Mouse (Mus musculus) layer of hippocampus, adult 9-10 months (tissue): ENCODE results near the gene Synpo2l.
"Not testable (repeated sequence)": the region's sequence is repeated elsewhere in the genome, so short reads cannot be mapped to it uniquely, and the experiment has no call there.

ENCODE experiments used
- DNase-seq: peaks from one replicate; pipeline ENCODE4 v3.0.0; 2022; ENCODE audit warnings: low spot score

Synpo2l gene

GRCm38 (mm10) chr14:20668154-20668810, at the start of gene Synpo2l:
Gene Synpo2l, minus strand, starts transcription at chr14:20668354.
- no peak for DNase-seq

DNA sequence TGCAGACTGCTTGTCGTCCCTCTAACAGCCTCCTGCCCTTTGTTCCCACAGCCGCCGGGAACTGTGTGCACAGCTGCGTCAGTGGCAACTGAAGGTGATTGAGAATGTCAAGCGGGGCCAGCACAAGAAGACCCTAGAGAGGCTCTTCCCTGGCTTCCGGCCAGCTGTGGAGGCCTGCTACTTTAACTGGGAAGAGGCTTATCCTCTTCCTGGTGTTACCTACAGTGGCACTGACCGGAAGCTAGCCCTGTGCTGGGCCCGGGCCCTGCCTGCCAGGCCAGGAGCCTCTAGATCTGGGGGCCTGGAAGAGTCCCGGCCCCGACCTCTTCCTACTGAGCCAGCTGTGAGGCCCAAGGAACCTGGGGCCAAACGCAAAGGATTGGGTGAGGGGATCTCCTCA, 45.7 kb upstream of the Synpo2l start:
- DNase-seq, result no peak

DNA sequence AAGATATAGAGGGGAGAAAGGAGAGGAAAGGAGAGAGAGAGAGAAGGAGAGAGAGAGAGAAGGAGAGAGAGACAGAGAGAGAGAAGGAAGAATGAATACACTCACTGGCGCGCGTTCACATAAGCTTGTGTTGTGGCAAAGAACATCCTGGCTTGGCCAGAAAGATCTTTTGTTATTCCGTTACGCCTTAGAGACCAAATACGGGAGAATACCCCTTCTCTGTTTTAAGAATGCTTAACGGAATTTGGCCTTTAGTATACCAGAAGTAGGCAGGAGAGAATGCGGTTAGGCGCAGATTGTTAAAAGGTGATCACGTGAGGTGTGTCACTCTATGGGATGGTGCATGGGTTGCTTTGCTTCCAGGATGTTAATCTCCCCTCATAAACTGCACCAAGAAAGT, 40.1 kb upstream of the Synpo2l start:
- no peak for DNase-seq

DNA sequence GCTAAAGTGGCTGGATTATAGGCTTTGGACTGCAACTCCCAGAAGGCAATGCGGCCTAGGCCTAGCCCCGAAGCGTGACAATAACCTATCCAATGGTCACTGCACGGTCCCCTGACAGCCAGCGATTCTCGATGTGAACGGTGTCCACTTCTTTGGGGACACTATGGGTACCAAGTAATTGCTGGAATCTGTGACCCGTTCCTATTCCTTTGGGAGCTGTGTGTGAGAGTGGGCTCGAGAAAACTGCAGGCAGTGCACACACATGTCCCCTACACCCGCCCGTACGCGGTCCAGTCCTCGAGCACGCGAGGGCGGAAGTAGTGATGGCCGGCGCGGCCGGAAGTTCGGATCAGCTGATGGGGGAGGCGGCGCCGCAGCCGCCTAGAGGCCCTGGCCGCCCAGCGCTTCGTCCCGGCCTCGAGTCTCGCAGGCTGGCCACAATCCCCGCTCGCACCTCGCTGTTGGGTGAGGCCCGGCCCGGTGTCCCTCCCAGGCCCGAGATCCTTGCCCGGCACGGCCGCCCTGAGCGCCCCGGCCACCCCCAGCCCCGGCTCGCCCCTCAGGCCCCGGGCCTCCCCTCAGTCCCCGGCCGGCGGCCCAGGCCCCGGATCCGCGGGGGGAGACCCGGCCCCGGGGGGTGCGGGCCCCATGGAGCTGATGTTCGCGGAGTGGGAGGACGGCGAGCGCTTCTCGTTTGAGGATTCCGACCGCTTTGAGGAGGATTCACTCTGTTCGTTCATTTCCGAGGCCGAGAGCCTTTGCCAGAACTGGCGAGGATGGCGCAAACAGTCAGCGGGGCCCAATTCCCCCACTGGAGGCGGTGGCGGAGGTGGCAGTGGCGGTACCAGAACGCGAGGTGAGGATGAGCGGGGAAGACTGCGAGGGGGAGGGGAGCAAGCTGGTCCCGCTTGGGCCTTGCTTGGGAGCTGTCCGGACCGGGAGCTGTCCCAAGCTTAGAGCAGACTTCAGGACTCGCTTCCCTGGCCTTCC, 39.3 kb upstream of the Synpo2l start, which contains the start of gene Zswim8:
Gene Zswim8 (plus strand): TSS at position 352 of the 990 bp plus-strand sequence.
- DNase-seq, result peak; percentile 88

DNA sequence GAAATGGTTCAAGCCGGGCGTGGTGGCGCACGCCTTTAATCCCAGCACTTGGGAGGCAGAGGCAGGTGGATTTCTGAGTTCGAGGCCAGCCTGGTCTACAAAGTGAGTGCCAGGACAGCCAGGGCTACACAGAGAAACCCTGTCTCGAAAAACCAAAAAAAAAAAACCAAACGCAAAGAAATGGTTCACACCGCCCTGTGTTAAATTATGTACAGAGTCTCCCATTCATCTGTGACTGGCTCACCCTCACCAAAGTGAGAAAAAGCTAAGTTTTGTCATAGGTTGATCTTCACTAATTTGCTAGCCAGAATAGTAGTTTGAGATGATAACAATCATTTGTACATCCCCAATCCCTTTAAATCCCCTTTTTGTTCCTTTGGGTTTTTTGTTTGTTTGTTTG, 35.3 kb upstream of the Synpo2l start:
- not testable (repeated sequence) for DNase-seq

- DNase-seq, result peak; percentile 83
Measured at GRCm38 (mm10) chr14:20702741-20703381, 34.7 kb upstream of the Synpo2l start, which contains the start of gene Chchd1. Gene Chchd1, plus strand, starts transcription at chr14:20703006.

DNA sequence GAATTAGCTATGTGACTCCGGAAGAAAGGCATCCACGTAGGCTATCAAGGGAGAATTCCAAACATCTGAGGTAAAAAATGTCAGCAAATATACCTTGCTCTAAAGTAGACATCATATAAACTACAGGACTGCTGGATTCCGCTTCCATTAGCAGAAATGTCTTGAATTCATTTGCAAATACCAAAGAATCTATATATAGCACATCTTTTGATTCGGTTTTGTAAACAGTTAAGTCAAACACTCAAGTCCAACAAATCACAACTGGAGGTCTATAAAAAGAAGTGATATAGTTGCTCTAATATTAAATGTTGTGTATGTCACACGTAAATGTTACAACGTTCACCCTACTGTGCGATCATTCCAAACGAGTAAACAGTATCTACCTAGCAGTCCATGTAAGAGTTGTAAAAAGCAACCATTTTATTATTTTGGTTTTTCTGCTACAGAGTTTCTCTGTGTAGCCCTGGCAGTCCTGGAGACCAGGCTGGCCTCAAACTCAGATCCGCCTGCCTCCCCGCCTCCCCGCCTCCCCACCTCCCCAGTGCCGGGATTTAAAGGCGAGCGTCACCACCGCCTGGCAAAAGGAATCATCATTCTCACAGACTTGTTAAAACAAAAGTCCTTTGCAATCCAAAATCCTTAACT, 34.1 kb upstream of the Synpo2l start:
- no peak for DNase-seq

DNA sequence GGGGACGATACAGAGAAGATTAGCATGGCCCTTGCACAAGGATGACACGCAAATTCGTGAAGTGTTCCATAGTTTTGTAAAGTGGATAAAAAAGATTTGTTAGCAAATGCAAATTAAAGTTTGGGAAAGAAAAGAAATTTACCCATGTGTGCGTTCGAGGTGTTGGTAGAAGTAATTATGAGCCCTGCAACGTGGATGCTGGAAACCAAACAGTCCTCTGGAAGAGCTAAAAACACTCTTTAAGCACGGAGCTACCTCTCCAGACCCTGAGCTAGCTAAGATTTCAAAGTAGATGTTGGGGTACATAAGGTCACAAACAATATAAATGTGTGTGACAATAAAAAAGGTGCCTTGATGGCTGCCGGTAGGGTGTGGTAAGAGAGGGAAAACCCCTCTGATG, 33.4 kb upstream of the Synpo2l start:
- DNase-seq, result no peak

DNA sequence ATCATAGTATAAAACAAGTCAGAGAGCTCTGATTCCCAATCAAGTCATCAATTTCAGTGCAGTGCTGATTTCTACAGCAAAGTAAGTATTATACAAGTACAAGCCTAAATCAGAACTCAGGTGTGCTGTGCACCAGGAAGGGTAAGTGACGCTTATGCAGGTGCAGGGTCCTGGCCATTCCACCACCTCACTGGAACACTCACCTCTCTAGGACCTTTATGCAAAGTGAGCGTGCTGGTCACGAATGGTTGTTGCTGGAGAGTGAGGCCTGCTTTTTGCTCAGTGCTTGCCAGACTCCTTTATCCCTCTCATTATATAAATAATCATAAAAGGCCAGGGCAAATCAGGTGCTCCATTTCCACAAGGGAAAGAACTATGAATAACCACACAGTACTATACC, 32.2 kb upstream of the Synpo2l start:
- DNase-seq, result no peak

- no peak for DNase-seq
Measured at GRCm38 (mm10) chr14:20698515-20698914, 30.4 kb upstream of the Synpo2l start.

DNA sequence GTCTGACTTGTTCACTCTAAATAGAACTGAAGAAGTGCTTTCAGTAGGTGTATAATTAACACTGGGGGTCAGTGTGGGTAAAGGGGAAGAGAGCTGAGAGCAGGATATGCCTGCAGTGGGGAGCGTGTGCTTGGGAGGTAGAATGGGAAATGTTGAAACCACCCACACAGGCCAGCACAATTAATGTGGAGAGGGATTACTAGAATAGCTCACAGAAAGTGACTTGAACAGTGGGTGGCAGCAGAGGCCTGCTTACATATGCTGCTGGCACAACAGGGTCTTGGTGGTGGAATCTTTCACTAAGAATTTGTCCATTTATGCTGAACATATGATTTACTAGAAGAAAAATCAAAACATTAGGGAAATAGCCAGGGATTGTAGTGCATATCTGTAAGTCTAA, 28.8 kb upstream of the Synpo2l start:
- peak; percentile 50 for DNase-seq

DNA sequence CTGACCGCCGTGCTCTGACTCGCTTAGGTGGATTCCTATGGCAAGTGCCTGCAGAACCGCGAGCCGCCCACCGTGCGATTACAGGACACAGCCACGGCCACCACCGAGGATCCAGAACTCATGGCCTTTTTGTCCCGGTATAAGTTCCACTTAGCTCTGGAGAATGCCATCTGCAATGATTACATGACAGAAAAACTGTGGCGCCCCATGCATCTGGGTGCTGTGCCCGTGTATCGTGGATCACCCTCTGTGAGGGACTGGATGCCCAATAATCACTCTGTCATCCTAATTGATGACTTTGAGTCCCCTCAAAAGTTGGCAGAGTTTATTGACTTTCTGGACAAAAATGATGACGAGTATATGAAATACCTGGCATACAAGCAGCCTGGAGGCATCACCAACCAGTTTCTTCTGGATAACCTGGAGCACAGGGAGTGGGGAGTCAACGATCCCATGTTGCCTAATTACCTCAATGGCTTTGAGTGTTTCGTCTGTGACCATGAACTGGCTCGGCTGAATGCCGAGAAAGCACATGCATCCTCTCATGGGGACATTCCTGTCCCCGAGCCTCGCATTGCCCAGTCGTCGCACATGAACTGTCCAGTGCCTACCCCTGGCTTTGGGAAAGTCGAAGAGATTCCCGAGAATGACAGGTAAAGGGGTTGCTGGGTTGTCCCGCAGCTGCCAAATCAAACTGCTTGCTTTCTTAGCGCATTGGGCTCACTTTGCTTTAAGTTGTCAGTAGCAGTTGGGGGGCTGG, 27.8 kb upstream of the Synpo2l start:
- DNase-seq, result no peak

DNA sequence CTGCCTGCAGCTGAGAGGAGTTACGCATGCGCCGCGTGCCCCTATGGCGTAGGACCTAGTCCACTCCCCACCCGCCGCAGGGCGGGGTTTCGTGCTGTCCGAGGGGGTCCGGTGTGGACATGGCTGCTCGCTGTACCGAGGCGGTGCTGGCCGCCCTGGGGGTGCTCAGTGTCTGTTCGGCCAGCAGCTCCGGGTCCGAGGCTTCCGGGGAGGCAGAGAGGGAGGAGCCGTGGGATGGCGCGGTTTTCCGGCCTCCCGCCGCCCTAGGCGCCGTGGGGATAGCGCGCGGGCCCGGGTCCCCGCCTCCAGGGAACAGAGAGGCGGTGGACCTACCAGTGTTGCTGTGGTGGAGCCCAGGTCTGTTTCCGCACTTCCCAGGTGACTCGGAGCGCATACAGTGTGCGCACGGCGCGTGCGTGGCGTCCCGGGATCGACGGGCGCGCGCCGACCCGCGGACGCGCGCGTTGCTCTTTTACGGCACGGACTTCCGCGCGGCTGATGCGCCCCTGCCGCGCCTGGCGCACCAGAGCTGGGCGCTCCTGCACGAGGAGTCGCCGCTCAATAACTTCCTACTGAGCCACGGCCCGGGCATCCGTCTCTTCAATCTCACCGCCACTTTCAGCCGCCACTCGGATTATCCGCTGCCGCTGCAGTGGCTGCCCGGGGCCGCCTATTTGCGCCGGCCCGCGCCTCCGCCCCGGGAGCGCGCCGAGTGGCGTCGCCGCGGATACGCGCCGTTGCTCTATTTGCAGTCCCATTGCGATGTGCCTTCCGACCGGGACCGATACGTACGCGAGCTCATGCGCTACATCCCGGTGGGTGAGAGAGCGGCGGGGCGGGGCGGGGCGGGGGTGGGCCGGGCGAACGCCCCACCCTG, 27.0 kb upstream of the Synpo2l start, which contains the start of gene Fut11:
Gene Fut11 (plus strand): TSS at position 85 of the 877 bp plus-strand sequence.
- DNase-seq, result peak; percentile 58

GRCm38 (mm10) chr14:20694185-20694883, 26.2 kb upstream of the Synpo2l start:
- no peak for DNase-seq

GRCm38 (mm10) chr14:20693589-20694101, 25.5 kb upstream of the Synpo2l start:
- DNase-seq, result no peak

DNA sequence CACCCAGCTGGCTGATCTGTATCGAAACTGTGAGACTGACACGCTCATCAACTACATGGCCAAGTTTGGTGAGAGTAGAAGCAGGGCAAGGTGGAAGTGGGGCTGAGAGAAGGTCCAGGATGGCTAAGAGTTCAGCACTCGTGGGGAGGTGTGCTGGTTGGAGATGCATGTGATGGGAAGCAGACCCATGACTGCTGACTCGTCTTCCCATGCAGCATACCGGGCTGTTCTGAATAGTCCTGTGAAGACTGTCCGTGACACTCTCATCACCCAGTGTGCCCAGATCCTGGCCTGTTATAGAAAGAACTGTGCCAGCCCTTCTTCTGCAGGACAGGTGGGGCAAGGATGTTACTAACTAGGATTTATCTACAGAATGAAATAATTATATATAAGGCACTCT, 23.6 kb upstream of the Synpo2l start:
- DNase-seq, result no peak

GRCm38 (mm10) chr14:20689009-20689408, 20.9 kb upstream of the Synpo2l start:
- DNase-seq, result no peak

DNA sequence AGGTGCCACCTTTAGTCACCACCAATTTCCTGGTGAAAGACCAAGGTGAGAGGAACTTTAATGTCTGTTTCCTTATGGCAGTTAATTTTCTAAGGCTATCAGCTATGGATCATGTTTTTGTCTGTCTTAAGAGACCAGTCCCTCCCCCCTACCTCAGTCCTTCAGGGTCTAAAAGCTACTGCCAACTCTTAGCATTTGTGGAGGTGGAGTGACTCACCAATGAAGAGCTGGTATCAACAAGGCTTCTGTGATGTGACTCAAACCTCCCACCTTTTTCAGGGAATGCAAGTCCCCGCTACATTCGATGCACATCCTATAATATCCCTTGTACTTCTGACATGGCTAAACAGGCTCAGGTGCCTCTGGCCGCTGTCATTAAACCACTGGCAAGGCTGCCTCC, 18.4 kb upstream of the Synpo2l start:
- no peak for DNase-seq

- DNase-seq, result no peak
Measured at GRCm38 (mm10) chr14:20682498-20682897, 14.3 kb upstream of the Synpo2l start.
